Mouse (Mus musculus): ENCODE data around the gene Polr3b.

Gene Polr3b

DNA sequence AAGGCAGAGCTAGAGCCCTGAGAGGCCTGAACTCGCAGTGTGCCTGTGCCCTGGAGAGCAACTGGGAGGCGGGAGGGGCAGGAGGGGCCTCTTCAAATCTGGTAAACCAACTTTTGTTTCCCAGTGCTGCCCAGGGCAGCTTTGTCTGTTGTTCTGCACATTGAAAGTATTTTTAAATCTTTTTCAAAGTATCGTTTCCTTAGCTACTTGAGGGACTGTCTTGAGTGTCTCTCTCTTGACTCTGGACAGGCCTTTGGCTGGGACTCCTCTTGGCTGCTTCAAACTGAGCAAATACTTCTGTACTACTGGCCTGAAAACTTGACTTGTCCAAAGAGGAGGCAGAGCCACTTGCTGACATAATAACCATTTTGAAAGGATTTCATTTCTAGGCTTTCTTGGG is 11.3 kb upstream of the Polr3b start:
- ATAC-seq (ENCODE audit: low TSS enrichment) = no peak

DNA sequence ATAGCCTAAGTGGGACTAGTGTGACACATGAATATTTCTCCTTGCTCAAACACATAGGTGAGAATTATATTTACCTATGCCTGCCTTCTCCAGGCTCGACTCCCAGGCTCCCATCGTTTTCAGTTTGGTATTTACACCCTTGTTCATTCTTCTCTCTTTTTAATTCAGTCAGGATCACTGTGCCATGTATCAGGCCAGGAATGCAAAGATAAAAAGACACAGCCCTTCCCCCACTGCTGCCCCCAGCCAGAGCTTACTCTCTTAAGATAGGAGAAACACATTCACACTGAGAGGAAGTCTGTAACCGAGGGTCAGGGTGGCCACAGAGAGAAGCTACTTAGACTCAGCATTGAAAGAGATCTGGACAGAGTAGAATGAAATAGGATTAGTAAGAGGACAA is 10.4 kb upstream of the Polr3b start:
- no peak for ATAC-seq (ENCODE audit: low TSS enrichment)

- ATAC-seq (ENCODE audit: low TSS enrichment) = no peak
These were observed 9.8 kb upstream of the Polr3b start for GRCm38 (mm10) chr10:84612281-84612680.

DNA sequence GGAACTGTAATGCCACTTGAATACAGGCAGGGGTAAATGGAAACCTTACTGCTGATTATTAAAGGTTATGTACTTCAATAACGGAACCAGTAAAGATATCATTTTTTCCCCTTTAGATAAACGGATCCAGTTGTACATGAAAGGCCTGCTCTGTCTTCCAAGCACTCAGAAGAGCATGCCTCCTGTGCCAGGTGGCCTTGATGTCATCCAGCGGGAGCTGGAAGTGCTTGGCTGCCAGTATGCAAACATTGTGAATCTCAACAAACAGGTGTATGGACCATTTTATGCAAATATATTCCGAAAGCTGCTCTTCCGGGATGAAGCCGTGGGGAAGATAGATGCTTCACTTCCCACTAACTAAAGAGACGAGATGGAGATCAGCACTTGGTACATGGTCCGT is 8.7 kb upstream of the Polr3b start:
- no peak for ATAC-seq (ENCODE audit: low TSS enrichment)

DNA sequence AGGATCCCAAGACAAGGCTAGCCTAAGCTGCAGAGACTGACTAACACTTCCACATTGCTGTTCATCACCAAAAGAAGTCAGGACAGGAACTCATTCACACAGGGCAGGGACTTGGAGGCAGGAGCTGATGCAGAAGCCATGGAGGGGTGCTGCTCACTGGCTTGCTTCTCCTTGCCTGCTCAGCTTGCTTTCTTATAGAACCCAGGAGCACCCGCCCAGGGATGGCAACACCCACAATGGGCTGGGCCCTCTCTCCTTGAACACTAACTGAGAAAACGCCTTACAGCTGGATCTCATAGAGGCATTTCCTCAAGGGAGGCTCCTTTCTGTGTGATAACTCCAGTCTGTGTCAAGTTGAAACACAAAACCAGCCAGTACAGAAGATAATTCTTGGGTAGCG is 7.0 kb upstream of the Polr3b start:
- ATAC-seq (ENCODE audit: low TSS enrichment) = no peak

DNA sequence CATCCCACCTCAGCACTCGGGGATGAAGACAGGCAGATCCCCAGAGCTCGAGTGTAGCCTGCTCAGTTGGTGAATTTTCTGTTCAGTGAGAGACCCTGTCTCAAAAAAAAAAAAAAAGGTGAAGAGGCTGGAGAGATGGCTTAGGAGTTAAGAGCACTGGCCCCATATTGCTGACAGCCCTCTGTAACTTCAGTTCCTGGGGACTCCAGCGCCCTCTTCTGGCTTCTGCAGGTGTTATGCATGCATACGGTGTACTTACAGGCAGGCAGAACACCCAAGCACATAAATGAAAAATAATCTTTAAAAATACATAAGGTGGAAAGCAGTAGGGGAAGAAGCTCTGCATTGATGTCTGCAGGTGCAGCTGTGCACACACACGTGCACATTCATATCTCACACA is 9.1 kb downstream of the Polr3b start:
- ATAC-seq (ENCODE audit: low TSS enrichment) = no peak

DNA sequence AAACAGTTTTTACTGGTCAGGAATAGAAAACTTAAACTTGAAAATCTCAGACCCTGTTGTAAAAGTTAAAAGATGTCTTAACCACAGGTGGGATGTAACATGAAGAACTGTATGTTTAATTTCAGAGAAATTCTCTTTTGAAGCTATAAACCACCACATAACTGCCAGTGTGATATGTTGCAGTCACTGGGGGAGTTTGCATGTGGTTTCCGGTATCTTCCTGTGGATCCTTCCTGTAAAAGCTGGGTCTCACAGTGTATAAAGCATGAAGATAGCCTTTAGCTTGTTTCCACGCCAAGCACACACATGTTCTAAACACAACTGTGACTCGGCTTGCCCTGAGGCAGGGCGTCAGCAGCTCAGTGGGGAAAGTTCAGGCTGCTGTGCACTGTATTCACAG is 9.9 kb downstream of the Polr3b start:
- no peak for ATAC-seq (ENCODE audit: low TSS enrichment)

DNA sequence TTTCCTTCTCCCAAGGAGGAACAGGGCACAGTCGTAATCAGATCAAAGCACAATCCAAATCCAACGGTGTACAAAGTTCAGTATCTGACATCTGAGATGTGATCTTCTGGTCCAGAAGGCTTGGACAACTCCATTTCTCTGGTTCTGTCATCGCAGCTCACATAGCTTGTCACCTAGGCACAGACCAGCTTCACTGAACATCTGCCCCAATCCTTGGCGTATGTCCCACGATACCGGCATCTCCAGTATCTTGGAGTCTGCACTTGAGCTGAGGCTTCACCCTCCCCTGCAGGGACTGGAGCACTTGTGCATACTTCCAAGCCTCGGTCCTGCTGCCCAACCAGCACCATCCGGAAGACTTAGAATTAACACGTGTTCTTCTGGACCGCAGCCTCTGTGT is 14.6 kb downstream of the Polr3b start:
- ATAC-seq (ENCODE audit: low TSS enrichment) = no peak

GRCm38 (mm10) chr10:84638382-84638781 is 16.3 kb downstream of the Polr3b start:
- ATAC-seq (ENCODE audit: low TSS enrichment) = no peak

- ATAC-seq (ENCODE audit: low TSS enrichment) = no peak
These were observed 17.6 kb downstream of the Polr3b start for GRCm38 (mm10) chr10:84639525-84640287.

DNA sequence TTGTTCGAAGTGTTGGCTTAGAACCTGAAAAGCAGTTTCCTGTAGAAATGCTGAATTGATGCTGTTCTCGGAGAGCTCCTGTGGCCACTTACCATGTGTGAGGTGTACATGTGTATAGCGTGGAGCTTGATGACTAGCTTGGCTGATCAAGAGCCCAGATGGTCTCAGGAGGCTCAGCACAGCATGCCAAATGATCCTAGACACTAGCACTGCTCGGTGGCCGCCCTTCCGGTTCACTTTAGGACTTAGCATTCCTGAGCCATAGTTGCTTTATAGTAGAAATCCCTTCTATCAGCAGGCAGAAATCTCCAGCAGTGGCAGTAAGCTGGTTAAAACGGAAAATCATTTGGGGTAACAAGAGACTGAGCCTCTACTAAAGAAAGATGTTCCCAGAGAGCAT is 18.8 kb downstream of the Polr3b start:
- no peak for ATAC-seq (ENCODE audit: low TSS enrichment)

DNA sequence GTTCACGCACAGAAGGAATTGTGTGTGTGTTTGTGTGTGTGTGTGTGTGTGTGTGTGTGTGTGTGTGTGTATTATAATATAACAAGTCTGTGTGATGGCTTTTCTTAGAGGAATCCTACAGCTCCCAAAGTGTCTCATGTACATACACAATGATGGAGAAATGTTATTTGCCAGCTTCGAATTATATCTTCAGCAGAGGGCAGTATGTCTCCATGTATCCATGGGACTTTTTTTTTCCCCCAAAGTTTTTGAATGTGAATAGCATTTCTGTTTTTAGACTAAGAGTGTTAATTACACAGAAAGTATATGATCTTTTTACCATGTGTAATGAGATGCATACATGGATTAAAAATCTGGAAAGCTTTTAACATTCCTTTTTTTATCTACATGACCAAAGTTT is 19.5 kb downstream of the Polr3b start:
- ATAC-seq (ENCODE audit: low TSS enrichment) = no peak

GRCm38 (mm10) chr10:84645940-84646339 is 23.8 kb downstream of the Polr3b start:
- no peak for ATAC-seq (ENCODE audit: low TSS enrichment)

DNA sequence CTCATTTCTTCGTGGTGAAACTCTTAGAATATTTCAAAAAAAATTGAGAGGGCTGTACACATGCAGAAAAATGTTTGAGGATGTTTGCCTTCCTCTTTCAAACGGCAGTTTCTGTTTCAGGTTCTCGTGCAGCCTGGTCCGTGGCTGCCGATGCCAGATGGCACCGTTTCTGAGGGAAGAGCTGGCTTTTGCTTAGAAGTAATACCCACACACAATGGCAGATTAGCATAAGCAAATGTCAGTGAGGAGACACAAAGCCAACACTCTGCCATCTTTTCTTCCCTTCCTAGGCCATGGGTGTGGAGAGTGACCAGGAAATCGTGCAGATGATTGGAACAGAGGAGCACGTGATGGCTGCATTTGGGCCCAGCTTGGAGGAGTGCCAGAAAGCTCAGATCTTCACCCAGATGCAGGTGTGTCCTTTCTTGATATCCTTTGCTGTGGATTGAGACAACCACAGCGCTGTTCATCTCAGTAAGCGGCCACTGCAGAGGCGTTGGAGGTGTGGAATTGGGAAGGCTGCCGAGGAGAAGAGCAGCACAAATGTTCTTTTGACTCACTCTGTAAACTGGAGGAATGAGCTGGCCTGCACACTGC is 24.5 kb downstream of the Polr3b start:
- ATAC-seq (ENCODE audit: low TSS enrichment) = peak; percentile 92

DNA sequence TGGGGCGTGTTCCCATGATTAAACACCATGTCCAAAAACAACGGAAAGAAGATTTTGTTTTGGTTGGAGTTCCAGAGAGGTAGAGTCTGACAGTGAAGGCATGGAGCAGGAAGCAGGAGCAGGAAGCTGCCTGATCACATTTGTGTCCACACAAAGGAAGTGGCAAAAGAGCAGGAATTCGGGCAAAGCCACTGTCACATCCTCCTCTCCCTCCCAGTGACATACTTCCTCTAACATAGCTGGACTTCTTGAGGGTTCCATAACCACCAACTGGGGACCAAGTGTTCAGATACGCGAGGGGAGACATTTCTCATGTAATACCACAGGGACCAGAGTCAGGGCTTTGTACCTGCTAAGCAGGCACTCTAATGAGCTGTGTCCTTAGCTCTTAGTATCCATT is 25.2 kb downstream of the Polr3b start:
- no peak; the same call in 1 of the 2 replicates for ATAC-seq (ENCODE audit: low TSS enrichment)

DNA sequence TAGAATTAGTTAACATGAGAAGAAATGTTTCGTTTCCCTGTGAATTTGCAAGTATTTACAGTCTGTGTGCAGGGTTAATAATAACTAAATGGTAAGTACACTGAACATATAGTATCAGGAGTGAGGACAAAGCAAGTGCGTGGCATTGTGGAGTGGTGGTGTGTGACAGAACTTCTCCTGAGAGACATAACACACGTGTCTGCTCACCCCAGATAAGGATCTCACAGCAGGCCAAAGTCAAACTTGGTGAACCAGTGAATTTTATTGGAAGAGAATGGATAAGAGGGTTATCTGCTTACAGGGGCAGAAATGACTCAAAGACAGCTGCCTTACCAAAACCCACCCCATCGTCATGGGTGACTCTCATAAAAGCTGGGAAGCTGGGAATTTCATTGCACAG is 26.8 kb downstream of the Polr3b start:
- no peak for ATAC-seq (ENCODE audit: low TSS enrichment)

- ATAC-seq (ENCODE audit: low TSS enrichment) = no peak
These were observed 31.9 kb downstream of the Polr3b start for GRCm38 (mm10) chr10:84654029-84654428.

DNA sequence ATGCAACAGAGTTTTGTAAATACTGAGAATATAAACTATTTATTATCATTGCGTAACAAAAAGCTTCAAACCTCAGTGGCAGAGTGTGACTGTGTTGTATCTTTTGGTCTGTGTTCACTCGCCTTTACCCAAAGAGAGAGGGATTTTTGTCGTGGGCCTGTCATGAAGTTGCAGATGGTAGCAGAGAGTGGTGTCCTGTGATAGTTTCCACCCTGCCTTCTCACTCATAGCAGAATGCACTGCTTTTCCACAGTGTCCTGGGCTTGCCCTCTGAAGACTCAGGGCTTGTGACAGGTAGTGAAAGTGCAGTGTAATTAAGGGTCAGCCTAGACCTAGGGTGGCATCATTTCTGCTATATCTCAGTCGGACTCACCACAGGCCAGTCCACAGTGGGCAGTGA is 32.6 kb downstream of the Polr3b start:
- no peak for ATAC-seq (ENCODE audit: low TSS enrichment)

DNA sequence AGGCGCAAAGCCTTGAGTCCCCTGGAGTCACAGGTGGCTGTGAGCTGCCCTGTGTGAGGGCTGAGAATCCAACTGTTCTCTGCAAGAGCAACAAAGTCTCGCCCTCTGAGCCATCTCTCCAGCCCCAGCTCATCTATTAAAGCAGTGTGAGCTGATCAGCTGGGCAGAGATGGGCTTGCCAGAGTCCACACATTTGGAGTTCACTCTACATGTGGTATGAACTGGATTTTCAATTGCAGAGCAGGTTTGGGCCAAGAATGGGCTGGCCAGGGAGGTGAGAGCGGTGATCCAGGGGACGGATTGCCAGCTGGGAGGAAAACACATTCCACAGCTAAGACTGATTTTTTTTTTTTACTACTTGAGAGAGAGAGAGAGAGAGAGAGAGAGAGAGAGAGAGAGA is 34.5 kb downstream of the Polr3b start:
- no peak for ATAC-seq (ENCODE audit: low TSS enrichment)

DNA sequence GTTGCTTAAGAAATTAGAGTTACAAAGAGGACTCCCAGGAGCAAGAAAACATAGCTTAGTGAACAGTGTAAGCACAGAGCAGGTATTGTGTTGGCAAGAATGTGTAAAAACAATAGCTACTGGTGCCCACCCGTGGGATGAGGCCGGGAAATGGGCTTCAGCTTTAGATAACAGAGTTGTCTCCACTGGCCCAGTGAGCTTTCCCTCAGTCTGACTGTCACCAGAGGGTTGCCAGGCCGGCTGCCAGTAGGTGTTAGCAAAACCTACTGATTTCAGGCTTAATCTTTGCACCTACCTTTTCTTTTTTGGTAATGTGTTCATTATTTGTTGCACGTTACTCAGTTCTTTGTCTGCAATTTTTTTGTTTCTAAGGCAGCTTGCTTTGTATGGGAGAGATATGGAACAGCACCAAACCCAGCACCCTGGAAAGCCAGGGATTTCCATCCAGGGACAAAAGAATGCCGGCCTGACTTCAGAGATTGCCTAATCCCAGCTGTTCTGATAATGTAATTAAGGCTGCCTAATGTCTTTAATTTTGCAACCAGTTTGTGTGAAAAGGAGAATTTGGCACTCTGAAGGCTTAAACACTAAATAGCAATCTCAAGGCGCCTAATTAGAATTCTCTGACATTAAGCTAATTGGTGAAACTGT is 35.5 kb downstream of the Polr3b start:
- ATAC-seq (ENCODE audit: low TSS enrichment) = no peak

GRCm38 (mm10) chr10:84658088-84658848 is 36.2 kb downstream of the Polr3b start:
- ATAC-seq (ENCODE audit: low TSS enrichment) = no peak

- no peak for ATAC-seq (ENCODE audit: low TSS enrichment)
These were observed 37.2 kb downstream of the Polr3b start for GRCm38 (mm10) chr10:84659281-84659680.

- ATAC-seq (ENCODE audit: low TSS enrichment) = no peak
These were observed 40.0 kb downstream of the Polr3b start for GRCm38 (mm10) chr10:84662138-84662537.
